Mouse (Mus musculus) monocyte, adult 5-6 weeks (primary cell): ENCODE data around the gene Cd109. TPM values are rescaled to one million over a fixed set of nuclear protein-coding genes. Genes with fewer than 3 reads are reported as not detected.
A peak's percentile ranks its signal among the peaks of the same experiment; 100 is the strongest.

Experiments
- ATAC-seq: fragments of 153-309, 156-312 bp; replicated peaks from 2 replicates; pipeline ENCODE4 v1.8.0; 2017; ENCODE audit warnings: mild to moderate bottlenecking; ENCODE audit not compliant: low TSS enrichment, insufficient number of reproducible peaks, severe bottlenecking, poor library complexity, low FRiP score
- total RNA-seq: library from RNA; stranded (forward); fragments of 200-1000, 200-491, 200-594 nt; gene quantifications from 3 replicates; pipeline ENCODE4 v1.2.3, GENCODE M21; 2017

The Cd109 gene
- 0.29 TPM in 1 of 3 replicates, not detected in the others for total RNA-seq

GRCm38 (mm10) chr9:78615401-78616021, at the start of gene Cd109:
Cd109 (plus strand) TSS chr9:78615546.
- peak; percentile 63 for ATAC-seq

GRCm38 (mm10) chr9:78569934-78570333, 45.4 kb upstream of the Cd109 start:
- no peak for ATAC-seq

- ATAC-seq, result no peak
Measured at GRCm38 (mm10) chr9:78576466-78576865, 38.9 kb upstream of the Cd109 start.

- ATAC-seq, result no peak
Measured at GRCm38 (mm10) chr9:78578824-78579223, 36.5 kb upstream of the Cd109 start.

- no peak for ATAC-seq
Measured at GRCm38 (mm10) chr9:78579644-78580396, 35.5 kb upstream of the Cd109 start.

GRCm38 (mm10) chr9:78587218-78587883, 28.0 kb upstream of the Cd109 start:
- peak; percentile 5; the same call in 1 of the 2 replicates for ATAC-seq

- ATAC-seq, result peak; percentile 95
Measured at GRCm38 (mm10) chr9:78587914-78588313, 27.4 kb upstream of the Cd109 start, which contains the start of gene Slc17a5. Slc17a5 (minus strand) TSS chr9:78588041.

- ATAC-seq, result peak; percentile 54
Measured at GRCm38 (mm10) chr9:78588411-78589033, 26.8 kb upstream of the Cd109 start.

- no peak for ATAC-seq
Measured at GRCm38 (mm10) chr9:78590471-78590870, 24.9 kb upstream of the Cd109 start.

- no peak for ATAC-seq
Measured at GRCm38 (mm10) chr9:78595257-78595656, 20.1 kb upstream of the Cd109 start.

GRCm38 (mm10) chr9:78595769-78596555, 19.4 kb upstream of the Cd109 start:
- ATAC-seq, result no peak

- peak; percentile 80; the same call in 1 of the 2 replicates for ATAC-seq
Measured at GRCm38 (mm10) chr9:78596834-78597233, 18.5 kb upstream of the Cd109 start.

- no peak for ATAC-seq
Measured at GRCm38 (mm10) chr9:78599927-78600326, 15.4 kb upstream of the Cd109 start.

- ATAC-seq, result no peak
Measured at GRCm38 (mm10) chr9:78601046-78601730, 14.2 kb upstream of the Cd109 start.

GRCm38 (mm10) chr9:78614201-78614600, 1.1 kb upstream of the Cd109 start:
- no peak for ATAC-seq

- no peak for ATAC-seq
Measured at GRCm38 (mm10) chr9:78619285-78619684, 3.9 kb downstream of the Cd109 start.

GRCm38 (mm10) chr9:78623301-78623747, 8.0 kb downstream of the Cd109 start:
- no peak for ATAC-seq

- no peak for ATAC-seq
Measured at GRCm38 (mm10) chr9:78629991-78630390, 14.6 kb downstream of the Cd109 start.
